Mouse (Mus musculus): Measurements from ENCODE around the gene Kmt5c.

- no peak for TF ChIP-seq CTCF (IDR thresholded peaks at IDR 0.05; ENCODE audit: low read depth)
- no peak for TF ChIP-seq EP300 (IDR thresholded peaks at IDR 0.05; ENCODE audit: low read depth)
Observed at GRCm38 (mm10) chr7:4716955-4717354, 23.0 kb upstream of the Kmt5c start.

All from liver, postnatal 0 days (tissue).